Mouse (Mus musculus) limb, embryonic 15.5 days (tissue): ENCODE measurements around the gene Lcn12. TPM values are rescaled to one million over a fixed set of nuclear protein-coding genes. Genes with fewer than 3 reads are reported as not detected.

ENCODE experiments used
- ATAC-seq: fragments of 200-750 bp; cut with Nextera tagmentation; 2 replicates; pipeline ENCODE4 v1.8.0; 2017; ENCODE audit warnings: low read depth, moderate TSS enrichment; ENCODE audit not compliant: insufficient number of reproducible peaks, low FRiP score, low TSS enrichment
- H3K27ac ChIP-seq: fragments of 300-500 bp; sonication (generic); 2 replicates; pipeline ENCODE4 v1.5.1; 2015; ENCODE audit warnings: moderate library complexity, mild to moderate bottlenecking, inconsistent platforms
- H3K27me3 ChIP-seq: fragments of 300-500 bp; sonication (generic); 2 replicates; pipeline ENCODE4 v1.6.1; 2015; ENCODE audit warnings: inconsistent platforms
- H3K36me3 ChIP-seq: fragments of 300-500 bp; sonication (generic); 2 replicates; pipeline ENCODE4 v1.6.1; 2015; ENCODE audit warnings: inconsistent platforms
- H3K4me1 ChIP-seq: fragments of 300-500 bp; sonication (generic); 2 replicates; pipeline ENCODE4 v1.6.1; 2015; ENCODE audit warnings: inconsistent platforms
- H3K4me2 ChIP-seq: fragments of 300-500 bp; sonication (generic); 2 replicates; pipeline ENCODE4 v1.6.1; 2015; ENCODE audit warnings: mild to moderate bottlenecking, inconsistent platforms
- H3K4me3 ChIP-seq: fragments of 300-500 bp; sonication (generic); 2 replicates; pipeline ENCODE4 v1.5.1; 2015; ENCODE audit warnings: mild to moderate bottlenecking, inconsistent platforms
- H3K9ac ChIP-seq: fragments of 300-500 bp; sonication (generic); 2 replicates; pipeline ENCODE4 v1.6.1; 2015; ENCODE audit warnings: inconsistent platforms
- H3K9me3 ChIP-seq: fragments of 300-500 bp; sonication (generic); 2 replicates; pipeline ENCODE4 v1.6.1; 2016; ENCODE audit warnings: inconsistent platforms
- WGBS: fragments of 180-500 bp; shearing (Covaris S2); methylation state at CpG from one replicate; pipeline ENCODE4 v1.1.7; 2015; 5-methylcytosine and 5-hydroxymethylcytosine counted together
- polyA plus RNA-seq: library from polyadenylated mRNA; unstranded; fragments of >200 nt; fragmentation: Nextera tagmentation; extraction: Ambion mirVana; gene quantifications from 2 replicates; pipeline ENCODE4 v1.2.1, GENCODE M21; 2015

Gene Lcn12
- polyA plus RNA-seq, result not detected in 2 replicates

DNA sequence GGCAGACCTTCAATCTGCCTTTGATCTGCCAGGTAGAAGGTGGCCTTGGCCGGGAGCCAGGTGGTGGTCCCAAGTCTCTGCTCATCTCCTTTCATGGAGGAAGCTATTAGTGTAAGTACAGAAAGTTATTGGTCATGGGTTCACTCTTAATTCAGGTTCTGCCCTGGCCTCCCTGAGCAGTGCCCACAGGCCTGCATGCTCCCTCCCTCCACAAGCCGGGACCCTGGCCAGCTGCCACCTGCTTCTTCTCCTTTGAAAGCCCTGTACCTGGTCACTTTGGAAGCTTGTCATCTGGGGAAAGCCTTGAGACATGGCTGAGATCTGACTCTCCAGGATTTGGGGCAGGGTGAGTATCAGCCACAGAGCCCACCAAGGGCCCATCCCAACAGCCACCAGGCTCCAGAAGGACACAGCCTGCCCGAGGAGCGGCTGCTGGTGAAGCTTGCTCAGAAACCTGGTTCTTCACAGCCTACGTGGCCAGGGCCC lies at the start of gene Lcn12:
Lcn12 (minus strand) TSS at position 436 of the 486 bp plus-strand sequence.
- Histone ChIP-seq H3K9ac (no peak within 1 kb of the TSS), H3K27me3 (no peaks in the 10 kb centered on the region), H3K4me1 (no peaks in the 10 kb centered on the region), H3K27ac (no peak within 1 kb of the TSS), H3K36me3 (no peaks in the 10 kb centered on the region), H3K4me2 (no peak within 1 kb of the TSS), H3K9me3 (no peaks in the 10 kb centered on the region), H3K4me3 (no peak within 1 kb of the TSS)
- no peak for ATAC-seq
- WGBS, result 86% methylated on average over 5 of the region's 5 CpGs

DNA sequence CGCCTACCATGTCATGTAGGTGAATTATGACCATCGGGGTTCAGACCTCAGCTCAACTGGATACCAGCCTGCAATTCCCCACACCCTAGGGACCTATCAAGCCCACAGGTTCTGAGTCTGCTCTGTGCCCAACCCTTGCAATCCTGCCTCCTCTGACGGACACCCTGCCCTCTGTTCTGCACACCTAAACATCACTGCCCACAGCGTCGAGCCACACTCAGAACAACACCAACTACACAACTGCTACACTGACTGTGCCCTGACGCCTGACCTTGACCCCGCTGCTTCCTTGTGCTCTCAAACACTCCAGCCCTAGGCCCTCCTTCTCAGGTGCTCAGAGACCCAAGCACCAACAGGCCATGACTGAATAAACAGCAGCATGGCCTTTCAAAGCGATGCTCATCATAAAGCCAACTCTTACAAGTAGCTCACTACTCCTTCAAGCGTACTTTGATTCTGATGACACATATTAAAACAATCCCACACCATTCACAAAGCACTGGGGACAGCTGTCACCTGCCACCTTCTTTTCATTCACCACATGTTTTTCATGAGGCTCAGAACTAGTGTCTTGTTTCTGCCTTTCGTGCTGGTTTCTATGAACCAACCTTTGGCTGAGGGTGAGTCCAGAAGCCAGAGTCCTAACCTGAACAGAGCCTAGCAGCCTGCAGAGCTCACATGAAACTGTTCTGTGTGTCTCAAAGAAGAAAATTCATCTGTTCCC lies 48.1 kb upstream of the Lcn12 start:
- H3K4me1 ChIP-seq, result peaks cover 16% of the 10 kb centered on the region
- H3K27ac ChIP-seq, result no peak overlapping the region
- WGBS, result 73% methylated on average over 10 of the region's 10 CpGs
- H3K36me3 ChIP-seq, result peaks cover 23% of the 10 kb centered on the region
- no peaks in the 10 kb centered on the region for H3K27me3 ChIP-seq
- H3K4me3 ChIP-seq, result no peak overlapping the region
- H3K9me3 ChIP-seq, result no peaks in the 10 kb centered on the region
- no peak overlapping the region for H3K4me2 ChIP-seq
- no peak for ATAC-seq
- no peak overlapping the region for H3K9ac ChIP-seq

DNA sequence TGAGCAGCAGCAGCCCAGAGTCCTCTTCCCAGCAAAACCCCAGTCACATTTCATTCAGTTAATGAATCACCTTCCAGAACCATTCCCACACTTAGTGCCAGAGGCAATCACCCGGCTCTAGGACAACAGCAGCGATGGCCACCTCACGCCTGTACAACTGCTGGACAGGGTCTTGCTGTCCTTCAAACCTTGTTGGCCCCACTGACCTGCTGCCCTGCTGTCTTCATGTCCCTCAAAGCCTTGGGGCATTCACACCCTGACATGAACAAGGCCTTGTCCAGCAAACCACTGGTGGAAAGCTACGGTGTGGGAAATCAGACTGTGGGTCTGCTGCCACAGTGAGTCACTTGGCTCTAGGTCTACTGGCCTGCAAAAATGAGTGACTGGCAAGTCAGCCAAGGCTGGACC lies 46.8 kb upstream of the Lcn12 start:
- Histone ChIP-seq H3K4me2 (no peak overlapping the region), H3K4me3 (no peak overlapping the region), H3K4me1 (peaks cover 11% of the 10 kb centered on the region), H3K36me3 (peaks cover 35% of the 10 kb centered on the region), H3K9ac (no peak overlapping the region), H3K27me3 (no peaks in the 10 kb centered on the region), H3K9me3 (no peaks in the 10 kb centered on the region), H3K27ac (no peak overlapping the region)
- WGBS, result 93% methylated on average over 4 of the region's 4 CpGs
- ATAC-seq, result no peak

DNA sequence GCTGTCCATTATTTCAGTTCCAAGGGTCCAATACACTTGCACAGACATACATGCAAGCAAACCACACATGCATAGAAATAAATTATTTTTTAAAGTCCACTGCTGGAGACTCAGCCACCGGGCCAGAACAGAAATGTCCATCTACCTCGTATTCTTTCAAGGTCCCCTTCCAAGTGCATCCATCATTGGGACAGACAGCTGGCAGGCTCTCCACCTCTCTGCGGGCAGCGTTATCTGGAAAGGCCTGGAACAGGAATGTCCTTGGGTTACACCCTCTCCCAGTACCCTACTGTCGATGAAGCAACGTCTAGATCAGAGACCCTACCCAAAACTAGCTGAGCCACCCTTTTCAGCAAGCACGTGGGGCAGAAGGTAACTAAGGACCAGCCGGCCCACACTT lies 42.8 kb upstream of the Lcn12 start:
- Histone ChIP-seq H3K27ac (no peak overlapping the region), H3K36me3 (peaks cover 56% of the 10 kb centered on the region), H3K4me3 (no peak overlapping the region), H3K9ac (no peak overlapping the region), H3K27me3 (no peaks in the 10 kb centered on the region), H3K4me2 (no peak overlapping the region), H3K4me1 (0 out of 2 replicates have a peak, but pooled peaks cover 3% of the 10 kb centered on the region), H3K9me3 (no peaks in the 10 kb centered on the region)
- no peak for ATAC-seq
- WGBS, result 88% methylated on average over 8 of the region's 8 CpGs

DNA sequence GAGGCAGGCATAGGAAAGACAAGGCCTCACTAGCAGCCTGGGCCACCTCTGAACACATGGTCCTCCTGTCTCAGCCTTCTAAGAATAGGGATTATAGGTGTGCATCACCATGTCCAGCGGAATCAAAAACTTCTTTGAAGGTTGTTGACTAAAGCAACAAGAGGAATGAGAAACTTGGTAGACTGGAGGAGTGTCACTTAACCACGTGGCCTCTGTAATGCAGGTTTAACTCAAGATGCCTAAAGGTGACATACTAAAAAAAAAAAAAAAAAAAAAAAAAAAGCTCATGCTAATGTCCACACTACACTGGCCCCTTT lies 41.1 kb upstream of the Lcn12 start:
- H3K9me3 ChIP-seq, result no peaks in the 10 kb centered on the region
- H3K4me1 ChIP-seq, result 0 out of 2 replicates have a peak, but pooled peaks cover 3% of the 10 kb centered on the region
- peaks cover 72% of the 10 kb centered on the region for H3K36me3 ChIP-seq
- H3K4me2 ChIP-seq, result no peak overlapping the region
- no peak for ATAC-seq
- no peak overlapping the region for H3K27ac ChIP-seq
- H3K27me3 ChIP-seq, result no peaks in the 10 kb centered on the region
- H3K4me3 ChIP-seq, result no peak overlapping the region
- WGBS, result 96% methylated on average over 2 of the region's 2 CpGs
- H3K9ac ChIP-seq, result no peak overlapping the region

DNA sequence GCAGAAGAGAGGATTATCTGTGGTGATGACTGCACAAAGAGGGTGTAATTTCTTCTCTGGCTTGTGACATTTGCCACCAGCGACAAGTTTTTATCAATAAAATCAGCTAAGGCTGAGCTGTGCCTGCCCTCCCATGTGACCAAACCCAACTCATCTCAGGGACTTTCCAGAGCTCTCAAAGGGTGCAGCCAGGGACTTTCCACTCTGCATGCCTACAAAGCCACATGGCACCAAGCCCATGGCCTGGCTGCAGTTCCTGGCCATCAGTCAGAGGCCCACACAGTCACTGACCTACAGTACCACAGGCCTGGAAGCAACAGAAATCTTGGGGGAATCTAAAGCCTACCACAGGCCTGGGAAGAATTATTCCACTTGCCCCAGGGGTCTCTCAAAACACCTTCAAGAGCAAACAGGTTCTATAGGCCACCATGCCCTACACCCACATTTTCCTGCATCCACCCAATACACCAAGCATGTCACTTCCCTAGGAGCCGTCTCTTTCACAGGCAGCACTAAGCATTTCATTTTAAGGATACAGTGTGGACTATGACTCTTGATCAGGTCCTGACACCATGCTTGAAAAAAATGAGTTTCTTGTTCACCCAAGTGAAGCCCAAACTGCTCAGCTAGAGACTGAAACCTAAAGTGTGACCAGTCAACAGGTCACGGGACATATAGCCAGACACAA lies 40.6 kb upstream of the Lcn12 start:
- H3K9ac ChIP-seq, result no peak overlapping the region
- H3K27ac ChIP-seq, result no peak overlapping the region
- H3K36me3 ChIP-seq, result peaks cover 77% of the 10 kb centered on the region
- no peaks in the 10 kb centered on the region for H3K27me3 ChIP-seq
- no peak overlapping the region for H3K4me2 ChIP-seq
- H3K4me3 ChIP-seq, result no peak overlapping the region
- WGBS, result 81% methylated on average over 3 of the region's 3 CpGs
- H3K4me1 ChIP-seq, result 0 out of 2 replicates have a peak, but pooled peaks cover 3% of the 10 kb centered on the region
- no peak for ATAC-seq
- H3K9me3 ChIP-seq, result no peaks in the 10 kb centered on the region

DNA sequence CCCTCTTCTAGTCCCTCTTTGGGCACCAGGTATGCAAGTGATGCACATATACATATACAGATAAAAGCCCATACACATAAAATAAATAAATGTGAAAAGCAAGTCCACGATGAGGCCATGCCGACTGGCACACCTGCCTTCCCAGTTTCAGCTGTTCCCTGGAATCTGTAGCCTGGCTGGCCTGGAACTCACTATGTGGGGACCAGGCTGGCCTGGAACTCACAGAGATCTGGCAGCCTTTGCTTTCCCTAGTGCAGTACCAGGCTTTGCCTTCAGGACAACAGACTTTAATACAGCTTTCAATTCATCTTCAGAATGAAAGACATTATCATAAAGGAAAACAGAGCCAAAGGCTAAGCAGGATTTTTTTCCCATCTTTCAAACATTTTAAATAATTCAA lies 40.0 kb upstream of the Lcn12 start:
- WGBS, result 91% methylated on average over 2 of the region's 2 CpGs
- Histone ChIP-seq H3K9me3 (no peaks in the 10 kb centered on the region), H3K4me3 (no peak overlapping the region), H3K4me1 (0 out of 2 replicates have a peak, but pooled peaks cover 3% of the 10 kb centered on the region), H3K27ac (no peak overlapping the region), H3K27me3 (no peaks in the 10 kb centered on the region), H3K36me3 (peaks cover 79% of the 10 kb centered on the region), H3K9ac (no peak overlapping the region), H3K4me2 (no peak overlapping the region)
- no peak for ATAC-seq

DNA sequence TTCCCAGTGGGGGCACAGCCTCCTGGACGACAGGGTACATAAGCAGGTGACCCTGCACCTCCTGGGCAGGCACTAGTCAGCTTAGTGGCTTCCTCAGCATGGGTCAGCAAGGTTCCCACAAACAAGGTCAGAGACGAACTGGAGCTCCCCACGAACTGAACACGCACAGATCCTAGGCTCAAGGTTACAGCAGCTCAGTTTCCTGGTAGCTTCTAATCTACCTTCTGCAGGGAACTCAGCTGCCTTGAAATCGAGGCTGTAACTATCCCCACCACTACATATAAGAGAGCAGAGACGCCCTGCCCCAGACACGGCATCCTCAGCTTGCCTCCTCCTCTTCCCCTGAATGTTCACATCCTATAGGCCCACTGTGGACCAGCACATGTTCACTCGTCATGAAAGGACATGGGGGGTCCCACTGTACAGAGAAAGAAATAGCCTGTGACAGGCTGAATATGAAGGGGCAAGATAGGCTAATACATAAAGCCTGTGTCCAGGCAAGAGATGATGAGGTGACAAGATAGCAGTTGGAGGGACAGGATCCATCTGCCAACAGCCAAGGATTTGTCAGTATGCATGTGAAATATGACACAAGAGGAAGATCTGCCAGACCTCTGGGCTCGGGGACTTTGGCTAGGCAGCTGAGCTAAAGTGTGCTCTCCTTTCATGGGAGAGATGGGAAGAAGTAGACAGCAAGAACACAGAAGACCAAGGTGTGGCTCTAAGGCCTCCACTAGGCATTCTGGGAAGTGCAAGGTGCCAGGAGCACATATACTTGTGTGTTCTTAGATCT lies 33.0 kb upstream of the Lcn12 start:
- Histone ChIP-seq H3K9ac (no peak overlapping the region), H3K27ac (no peak overlapping the region), H3K4me1 (no peaks in the 10 kb centered on the region), H3K9me3 (no peaks in the 10 kb centered on the region), H3K27me3 (no peaks in the 10 kb centered on the region), H3K4me3 (no peak overlapping the region), H3K36me3 (peaks cover 95% of the 10 kb centered on the region), H3K4me2 (no peak overlapping the region)
- WGBS, result 85% methylated on average over 9 of the region's 9 CpGs
- ATAC-seq, result no peak

DNA sequence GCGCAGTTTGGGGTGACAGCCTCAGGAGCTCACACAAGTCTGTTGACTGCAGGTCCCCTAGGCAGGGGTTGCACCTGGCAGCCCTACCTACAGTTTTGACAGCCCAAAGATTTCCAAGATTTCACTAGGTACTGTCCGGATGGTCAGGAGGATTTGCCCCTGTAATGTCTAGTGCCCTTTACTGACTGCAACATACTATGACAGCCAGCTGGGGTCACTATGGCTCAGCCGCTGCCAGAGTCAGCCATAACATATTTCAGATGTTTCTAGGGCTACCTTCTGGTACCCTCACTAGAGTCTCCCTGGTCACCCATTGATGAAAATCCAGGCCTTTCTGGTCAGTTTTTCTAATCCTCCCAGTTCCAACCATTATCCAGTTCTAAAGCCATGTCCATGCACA lies 16.2 kb upstream of the Lcn12 start:
- WGBS, result 62% methylated on average over 3 of the region's 3 CpGs
- no peak overlapping the region for H3K9ac ChIP-seq
- no peaks in the 10 kb centered on the region for H3K4me1 ChIP-seq
- H3K27me3 ChIP-seq, result no peaks in the 10 kb centered on the region
- ATAC-seq, result no peak
- H3K4me3 ChIP-seq, result no peak overlapping the region
- H3K27ac ChIP-seq, result no peak overlapping the region
- H3K9me3 ChIP-seq, result no peaks in the 10 kb centered on the region
- H3K4me2 ChIP-seq, result no peak overlapping the region
- peaks cover 14% of the 10 kb centered on the region for H3K36me3 ChIP-seq

DNA sequence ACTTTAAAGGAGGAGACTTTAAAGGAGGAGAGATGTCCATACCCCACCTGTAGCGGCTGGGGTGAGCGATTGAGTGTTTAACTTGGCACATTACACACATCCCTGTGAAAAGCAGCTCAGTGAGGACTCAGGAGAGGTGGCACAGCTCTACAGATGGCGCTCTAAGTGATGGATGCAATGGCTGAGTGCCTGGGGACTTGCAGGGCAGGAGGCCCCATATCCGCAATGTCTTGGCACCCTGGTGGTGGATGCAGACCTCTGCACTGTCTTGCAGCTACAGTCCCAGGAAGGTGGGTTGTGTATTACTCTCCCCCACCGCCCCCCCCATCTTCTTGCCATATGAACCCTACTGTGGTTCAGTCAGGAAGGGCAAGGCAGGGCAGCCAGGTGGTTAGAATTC lies 13.3 kb upstream of the Lcn12 start:
- Histone ChIP-seq H3K27me3 (no peaks in the 10 kb centered on the region), H3K27ac (no peak overlapping the region), H3K9ac (no peak overlapping the region), H3K4me2 (no peak overlapping the region), H3K4me3 (no peak overlapping the region), H3K4me1 (peaks cover 5% of the 10 kb centered on the region), H3K9me3 (no peaks in the 10 kb centered on the region), H3K36me3 (peaks cover 40% of the 10 kb centered on the region)
- no peak for ATAC-seq
- 33% methylated on average over 5 of the region's 5 CpGs for WGBS

DNA sequence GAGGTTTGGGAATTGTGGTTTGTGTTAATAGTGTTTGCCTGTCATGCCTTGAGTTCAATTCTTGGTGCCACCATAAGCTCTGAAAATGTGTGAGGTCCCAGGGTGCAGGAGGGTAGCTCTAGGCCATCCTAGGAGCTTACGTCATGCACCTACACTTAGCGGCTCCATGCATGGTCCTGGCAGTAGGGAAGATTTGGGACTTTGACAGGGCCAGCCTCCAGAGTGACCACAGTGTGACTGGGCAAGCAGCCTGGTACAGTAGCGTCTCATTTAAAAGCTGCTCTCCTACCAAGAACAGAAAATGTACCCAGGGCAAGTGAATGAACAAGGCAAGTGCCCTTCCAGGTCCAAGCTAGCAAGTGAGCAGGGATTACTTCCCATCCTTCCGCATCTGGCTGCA lies 12.1 kb upstream of the Lcn12 start:
- ATAC-seq, result no peak
- peaks cover 40% of the 10 kb centered on the region for H3K36me3 ChIP-seq
- no peak overlapping the region for H3K27ac ChIP-seq
- peaks cover 13% of the 10 kb centered on the region for H3K4me1 ChIP-seq
- H3K27me3 ChIP-seq, result no peaks in the 10 kb centered on the region
- H3K4me3 ChIP-seq, result no peak overlapping the region
- WGBS, result 97% methylated on average over 4 of the region's 4 CpGs
- H3K9ac ChIP-seq, result no peak overlapping the region
- H3K4me2 ChIP-seq, result no peak overlapping the region
- H3K9me3 ChIP-seq, result no peaks in the 10 kb centered on the region

DNA sequence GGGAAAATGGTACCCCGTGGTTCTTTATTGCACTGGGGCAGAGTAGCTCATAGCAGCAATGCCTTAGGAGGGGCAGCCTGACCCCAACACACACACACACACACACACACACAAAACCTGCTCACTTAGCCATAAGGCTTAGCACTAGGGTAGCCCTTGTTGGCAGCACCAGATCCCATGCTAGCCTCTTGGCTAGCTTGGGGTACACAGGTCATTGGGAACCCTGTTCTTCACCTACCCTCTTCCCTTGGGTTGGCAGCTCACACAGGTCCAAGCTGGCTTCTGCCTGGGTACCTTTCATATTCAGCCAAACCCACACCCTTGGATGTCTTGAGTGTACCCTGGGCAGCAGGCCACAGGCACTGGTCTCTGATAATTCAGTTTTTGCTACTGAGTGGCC lies 11.3 kb upstream of the Lcn12 start:
- no peak for ATAC-seq
- WGBS, result 88% methylated on average over 1 of the region's 1 CpGs
- Histone ChIP-seq H3K4me3 (no peak overlapping the region), H3K27ac (no peak overlapping the region), H3K4me2 (no peak overlapping the region), H3K4me1 (peaks cover 17% of the 10 kb centered on the region), H3K27me3 (no peaks in the 10 kb centered on the region), H3K9me3 (no peaks in the 10 kb centered on the region), H3K9ac (no peak overlapping the region), H3K36me3 (peaks cover 40% of the 10 kb centered on the region)
